Mouse (Mus musculus) limb, embryonic 14.5 days (tissue): ENCODE data around the gene Fbxw15. TPM values are rescaled to one million over a fixed set of nuclear protein-coding genes. Genes with fewer than 3 reads are reported as not detected.
"Not testable (repeated sequence)": the region's sequence is repeated elsewhere in the genome, so short reads cannot be mapped to it uniquely, and the experiment has no call there.

ENCODE experiments used
- ATAC-seq: fragments of 200-750 bp; cut with Nextera tagmentation; 2 replicates; pipeline ENCODE4 v1.8.0; 2017; ENCODE audit warnings: low read depth, moderate number of reproducible peaks, moderate TSS enrichment; ENCODE audit not compliant: low FRiP score
- DNase-seq: peaks from one replicate; pipeline ENCODE4 v3.0.0-alpha.2; 2015; ENCODE audit warnings: low spot score
- H3K27ac ChIP-seq: fragments of 300-500 bp; sonication (generic); replicated peaks from 2 replicates; pipeline ENCODE4 v1.5.1; 2014; ENCODE audit warnings: low read depth, mild to moderate bottlenecking, low read length, moderate library complexity, mixed read lengths
- H3K27me3 ChIP-seq: fragments of 300-500 bp; sonication (generic); 2 replicates; pipeline ENCODE4 v1.6.1; 2014; ENCODE audit warnings: low read length, mixed read lengths; ENCODE audit not compliant: control insufficient read depth, insufficient read depth
- H3K36me3 ChIP-seq: fragments of 300-500 bp; sonication (generic); 2 replicates; pipeline ENCODE4 v1.6.1; 2014; ENCODE audit warnings: mild to moderate bottlenecking, low read length, moderate library complexity, mixed read lengths; ENCODE audit not compliant: control insufficient read depth, insufficient read depth
- H3K4me1 ChIP-seq: fragments of 300-500 bp; sonication (generic); 2 replicates; pipeline ENCODE4 v1.6.1; 2014; ENCODE audit warnings: antibody characterized with exemption, low read length, mixed read lengths; ENCODE audit not compliant: control insufficient read depth, insufficient read depth
- H3K4me2 ChIP-seq: fragments of 300-500 bp; sonication (generic); replicated peaks from 2 replicates; pipeline ENCODE4 v1.6.1; 2014; ENCODE audit warnings: low read depth, mild to moderate bottlenecking, low read length, moderate library complexity; ENCODE audit not compliant: severe bottlenecking
- H3K4me3 ChIP-seq: fragments of 300-500 bp; sonication (generic); replicated peaks from 2 replicates; pipeline ENCODE4 v1.5.1; 2014; ENCODE audit warnings: low read length
- H3K9ac ChIP-seq: fragments of 300-500 bp; sonication (generic); 2 replicates; pipeline ENCODE4 v1.6.1; 2014; ENCODE audit warnings: mild to moderate bottlenecking, low read depth, low read length, moderate library complexity; ENCODE audit not compliant: severe bottlenecking
- H3K9me3 ChIP-seq: fragments of 300-500 bp; sonication (generic); 2 replicates; pipeline ENCODE4 v1.6.1; 2016; ENCODE audit warnings: low read length; ENCODE audit not compliant: control insufficient read depth
- POLR2A ChIP-seq: fragments of 200-500 bp; IDR thresholded peaks from 2 replicates; pipeline ENCODE4 v1.8.0; 2012; ENCODE audit warnings: inconsistent platforms, mild to moderate bottlenecking, moderate library complexity, borderline replicate concordance; ENCODE audit not compliant: insufficient read depth, insufficient read length; ENCODE audit errors: extremely low read depth
- WGBS: fragments of 180-500 bp; shearing (Covaris S2); extraction: QIAGEN DNeasy Blood & Tissue Kit; methylation state at CpG from one replicate; pipeline ENCODE4 v1.1.7; 2014; 5-methylcytosine and 5-hydroxymethylcytosine counted together
- polyA plus RNA-seq, 2 experiments: library from polyadenylated mRNA; depleted of rRNA in 1 of 2; stranded (reverse) in 1 of 2; unstranded in 1 of 2; fragments of >200 nt; fragmentation: Nextera tagmentation in 1 of 2; extraction: Ambion mirVana in 1 of 2; gene quantifications; 2 replicates each; pipeline versions ENCODE4 v1.2.1 to v1.2.3; 2012 to 2014

The Fbxw15 gene
- polyA plus RNA-seq, 2 experiments = not detected

DNA sequence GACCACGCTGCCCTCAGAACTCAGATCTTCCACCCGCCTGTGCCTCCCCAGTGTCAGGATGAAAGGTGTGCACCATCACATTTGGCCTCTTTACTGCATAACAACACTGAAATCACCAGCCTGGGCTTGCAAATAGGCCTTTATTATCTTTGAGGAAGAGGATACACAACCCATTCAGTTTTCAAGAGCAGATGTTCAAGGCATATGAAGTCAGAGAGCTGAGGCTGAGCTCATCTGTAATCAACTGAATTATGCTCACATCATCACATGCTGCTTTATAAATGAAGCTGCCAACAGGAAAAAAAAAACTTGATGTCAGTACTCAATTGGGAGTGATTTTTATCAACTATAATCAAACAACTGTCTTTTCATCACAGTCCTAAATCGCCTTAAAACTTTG, 15.6 kb downstream of the Fbxw15 start:
- H3K4me2 ChIP-seq = no peak overlapping the region
- no peaks in the 10 kb centered on the region for H3K27me3 ChIP-seq
- WGBS = 66% methylated on average over 3 of the region's 3 CpGs
- ATAC-seq (no peak), DNase-seq (no peak)
- no peak overlapping the region for H3K27ac ChIP-seq
- no peak overlapping the region for H3K9ac ChIP-seq
- H3K36me3 ChIP-seq = no peaks in the 10 kb centered on the region
- H3K9me3 ChIP-seq = no peaks in the 10 kb centered on the region
- no peak overlapping the region for H3K4me3 ChIP-seq
- no peaks in the 10 kb centered on the region for H3K4me1 ChIP-seq
- no peak for TF ChIP-seq POLR2A

DNA sequence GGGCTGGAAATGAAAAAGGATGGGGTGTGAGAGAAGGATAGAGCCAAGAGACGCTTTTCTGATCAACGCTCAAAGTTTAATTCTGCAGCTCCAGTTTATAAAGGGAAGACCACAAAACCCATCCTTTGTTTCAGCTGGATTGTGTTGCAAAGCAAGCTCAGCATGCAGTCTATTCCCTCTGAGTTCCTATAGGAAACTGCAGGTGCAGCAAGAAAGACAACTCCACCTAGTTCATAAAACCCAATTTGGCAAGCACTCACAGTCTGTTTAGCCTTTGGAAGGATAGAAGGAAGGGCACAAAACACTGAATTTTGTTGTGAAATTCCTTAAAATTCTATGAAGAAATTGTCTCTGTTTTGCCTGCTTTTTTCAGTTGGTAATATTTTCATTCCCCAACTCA, 18.4 kb downstream of the Fbxw15 start:
- 39% methylated on average over 2 of the region's 2 CpGs for WGBS
- H3K9ac ChIP-seq, H3K27ac ChIP-seq, H3K4me3 ChIP-seq, H3K27me3 ChIP-seq, H3K36me3 ChIP-seq, DNase-seq, H3K4me2 ChIP-seq, H3K4me1 ChIP-seq, ATAC-seq, H3K9me3 ChIP-seq: not testable (repeated sequence)

DNA sequence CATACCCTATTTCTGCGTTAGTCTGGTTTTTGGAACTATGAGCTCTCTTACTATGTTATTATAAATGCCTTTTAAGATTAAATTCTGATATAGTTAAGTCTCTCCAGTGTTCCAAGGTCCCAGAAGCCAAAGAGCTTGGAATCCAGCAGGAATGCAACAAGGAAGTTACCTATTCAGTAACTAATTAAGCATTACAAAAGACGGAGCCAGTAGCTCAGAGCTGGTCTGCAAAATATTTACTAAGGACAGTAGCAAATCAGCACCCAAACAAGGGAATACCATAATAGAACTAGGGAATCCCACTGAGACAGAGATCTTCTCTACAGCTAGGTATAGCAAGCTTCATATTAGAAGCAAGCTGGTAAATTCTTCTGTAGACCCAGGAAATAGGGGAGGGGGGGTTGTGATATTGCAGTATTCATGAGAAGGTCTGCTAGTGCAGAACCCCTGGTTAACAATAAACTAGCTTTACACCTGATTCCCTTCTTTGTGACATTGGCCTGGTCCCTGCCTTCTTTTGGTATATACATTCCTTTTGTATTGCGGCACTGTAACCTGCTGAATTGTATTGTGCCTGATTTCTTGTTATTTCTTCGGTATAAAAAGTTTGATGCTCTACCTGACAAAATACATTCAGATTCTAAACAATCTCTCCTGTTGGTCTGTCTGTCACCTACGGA, 44.5 kb downstream of the Fbxw15 start:
- Histone ChIP-seq H3K4me1 (no peaks in the 10 kb centered on the region), H3K9ac (no peak overlapping the region), H3K27me3 (no peaks in the 10 kb centered on the region), H3K4me2 (no peak overlapping the region), H3K36me3 (no peaks in the 10 kb centered on the region), H3K9me3 (no peaks in the 10 kb centered on the region), H3K27ac (no peak overlapping the region), H3K4me3 (no peak overlapping the region)
- ATAC-seq = no peak
- no peak for TF ChIP-seq POLR2A
- no peak for DNase-seq
- WGBS = 85% methylated on average over 5 of the region's 5 CpGs

Other genes starting within 250 kb of the Fbxw15 start
- not detected in 2 replicates for gene Fbxw28, start 228.6 kb downstream of the Fbxw15 start, polyA plus RNA-seq (2012; rRNA removed)
- not detected in 2 replicates for gene Fbxw28, start 228.6 kb downstream of the Fbxw15 start, polyA plus RNA-seq (2014; fragmentation: Nextera tagmentation; extraction: Ambion mirVana)
- gene Fbxw22, start 164.0 kb downstream of the Fbxw15 start, polyA plus RNA-seq (2012; rRNA removed) = not detected in 2 replicates
- not detected in 2 replicates for gene Fbxw22, start 164.0 kb downstream of the Fbxw15 start, polyA plus RNA-seq (2014; fragmentation: Nextera tagmentation; extraction: Ambion mirVana)
- gene Fbxw16, start 119.1 kb downstream of the Fbxw15 start, polyA plus RNA-seq (2012; rRNA removed) = not detected in 2 replicates
- gene Fbxw16, start 119.1 kb downstream of the Fbxw15 start, polyA plus RNA-seq (2014; fragmentation: Nextera tagmentation; extraction: Ambion mirVana) = not detected in 2 replicates
- not detected in 2 replicates for gene Fbxw19, start 72.4 kb downstream of the Fbxw15 start, polyA plus RNA-seq (2012; rRNA removed)
- gene Fbxw19, start 72.4 kb downstream of the Fbxw15 start, polyA plus RNA-seq (2014; fragmentation: Nextera tagmentation; extraction: Ambion mirVana) = not detected in 2 replicates
- not detected in 2 replicates for gene Fbxw24, start 57.8 kb upstream of the Fbxw15 start, polyA plus RNA-seq (2012; rRNA removed)
- not detected in 2 replicates for gene Fbxw24, start 57.8 kb upstream of the Fbxw15 start, polyA plus RNA-seq (2014; fragmentation: Nextera tagmentation; extraction: Ambion mirVana)
- not detected in 2 replicates for gene Fbxw25, start 96.4 kb upstream of the Fbxw15 start, polyA plus RNA-seq (2012; rRNA removed)
- gene Fbxw25, start 96.4 kb upstream of the Fbxw15 start, polyA plus RNA-seq (2014; fragmentation: Nextera tagmentation; extraction: Ambion mirVana) = not detected in 2 replicates
- 0.04 TPM in 1 of 2 replicates, not detected in the other for gene Fbxw18, start 134.4 kb upstream of the Fbxw15 start, polyA plus RNA-seq (2012; rRNA removed)
- 0.12 TPM in 1 of 2 replicates, not detected in the other for gene Fbxw18, start 134.4 kb upstream of the Fbxw15 start, polyA plus RNA-seq (2014; fragmentation: Nextera tagmentation; extraction: Ambion mirVana)
- gene Fbxw26, start 177.8 kb upstream of the Fbxw15 start, polyA plus RNA-seq (2012; rRNA removed) = not detected in 2 replicates
- gene Fbxw26, start 177.8 kb upstream of the Fbxw15 start, polyA plus RNA-seq (2014; fragmentation: Nextera tagmentation; extraction: Ambion mirVana) = not detected in 2 replicates
- not detected in 2 replicates for gene Fbxw27, start 222.4 kb upstream of the Fbxw15 start, polyA plus RNA-seq (2012; rRNA removed)
- gene Fbxw27, start 222.4 kb upstream of the Fbxw15 start, polyA plus RNA-seq (2014; fragmentation: Nextera tagmentation; extraction: Ambion mirVana) = not detected in 2 replicates
- gene Spink8, start 244.0 kb upstream of the Fbxw15 start, polyA plus RNA-seq (2012; rRNA removed) = 0.09 and 0.28 TPM in 2 replicates
- gene Spink8, start 244.0 kb upstream of the Fbxw15 start, polyA plus RNA-seq (2014; fragmentation: Nextera tagmentation; extraction: Ambion mirVana) = 1.1 and 1.3 TPM in 2 replicates